Mouse (Mus musculus): ENCODE data around the gene 4930512M02Rik.

DNA sequence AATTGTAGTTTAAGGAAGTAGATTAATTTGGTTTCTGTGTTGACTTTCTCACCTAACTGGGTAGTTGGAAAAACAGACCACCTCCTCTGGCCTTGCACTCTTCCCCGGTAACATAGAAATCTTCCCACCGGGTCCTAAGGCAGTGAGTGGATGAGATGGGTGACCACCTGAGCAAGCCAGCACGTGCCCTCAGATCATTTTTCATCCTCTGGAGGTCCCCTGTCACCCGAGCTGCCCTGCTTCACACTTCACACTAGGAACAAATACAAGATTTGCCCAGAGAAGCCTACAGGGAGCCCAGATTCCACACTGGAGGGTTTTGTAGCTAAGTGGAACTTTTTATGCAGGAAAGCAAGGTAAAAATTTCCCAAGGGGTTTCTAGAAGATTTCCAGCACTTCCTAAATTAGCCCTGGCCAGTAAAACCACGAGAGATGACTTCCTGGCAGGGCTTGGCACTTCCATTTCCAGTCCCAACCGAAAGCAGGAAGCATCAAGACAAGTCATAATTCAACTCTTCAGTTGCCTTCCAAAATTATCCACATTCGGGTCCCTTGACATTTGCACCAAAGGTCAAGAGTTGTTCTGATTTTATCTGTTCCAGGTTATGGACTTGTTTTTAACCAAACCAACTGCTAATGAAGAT is 79.9 kb downstream of the 4930512M02Rik start:
- TF ChIP-seq CTCF (IDR thresholded peaks at IDR 0.05; ENCODE audit: low read depth, low read length) (no peak), POLR2A (IDR thresholded peaks at IDR 0.05; ENCODE audit: extremely low read depth, insufficient read depth, low read length) (no peak)
